Mouse (Mus musculus): ENCODE measurements around the gene Tdpoz2.
"Not testable (repeated sequence)": the region's sequence is repeated elsewhere in the genome, so short reads cannot be mapped to it uniquely, and the experiment has no call there.

Tdpoz2 gene

GRCm38 (mm10) chr3:93652586-93652985 is at the start of gene Tdpoz2:
TSS of gene Tdpoz2 (minus strand) at chr3:93652686.
- in situ Hi-C loops (cut with MboI; ENCODE audit: low sequenced_read_pairs): no loop called here

- in situ Hi-C loops (cut with MboI; ENCODE audit: low sequenced_read_pairs): not testable (repeated sequence)
These were observed 40.5 kb upstream of the Tdpoz2 start, which contains the start of gene Gm37596 for GRCm38 (mm10) chr3:93692970-93693369. TSS of gene Gm37596 (minus strand) at chr3:93693070.

GRCm38 (mm10) chr3:93676210-93676609 is 23.7 kb upstream of the Tdpoz2 start, which contains the start of gene Tdpoz1:
TSS of gene Tdpoz1 (minus strand) at chr3:93676310.
- in situ Hi-C loops (cut with MboI; ENCODE audit: low sequenced_read_pairs): not testable (repeated sequence)

DNA sequence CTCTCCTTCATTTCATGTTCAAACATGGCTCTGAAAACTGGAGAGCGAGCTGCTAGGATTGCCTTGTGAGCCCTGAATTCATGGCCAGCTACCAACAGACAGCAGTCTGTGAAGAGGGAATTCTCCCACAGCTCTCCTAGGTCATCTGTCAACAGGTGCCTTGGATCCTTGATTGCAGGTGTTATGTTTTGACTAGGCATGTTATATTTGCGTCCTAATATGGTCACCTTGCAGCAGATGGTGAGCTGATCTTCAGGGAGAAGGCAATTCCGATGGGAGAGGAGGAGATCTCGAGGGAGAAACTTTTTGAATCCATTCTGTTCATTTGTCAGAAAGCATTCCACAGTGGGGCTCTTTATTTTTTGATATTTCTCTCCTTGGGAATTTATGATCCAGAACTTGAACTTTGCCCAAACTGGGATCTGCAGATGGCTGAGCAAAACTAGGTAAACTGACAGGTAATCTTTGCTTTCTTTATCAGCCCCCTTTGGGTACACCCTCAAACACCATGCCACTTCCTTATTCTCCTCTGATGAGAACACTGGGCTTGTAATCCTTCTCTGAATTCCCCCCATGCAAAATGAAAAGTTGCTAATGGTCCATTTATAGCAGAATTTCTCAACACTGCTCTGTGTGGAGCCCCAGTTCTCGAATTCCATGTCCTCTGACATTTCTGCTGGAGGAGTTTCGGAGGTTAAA is 18.5 kb upstream of the Tdpoz2 start:
- in situ Hi-C loops (cut with MboI; ENCODE audit: low sequenced_read_pairs): not testable (repeated sequence)

- in situ Hi-C loops (cut with MboI; ENCODE audit: low sequenced_read_pairs): no loop called here
These were observed 1.8 kb upstream of the Tdpoz2 start for GRCm38 (mm10) chr3:93654260-93654659.

- in situ Hi-C loops (cut with MboI; ENCODE audit: low sequenced_read_pairs): not testable (repeated sequence)
These were observed 21.4 kb downstream of the Tdpoz2 start for GRCm38 (mm10) chr3:93630917-93631714.

DNA sequence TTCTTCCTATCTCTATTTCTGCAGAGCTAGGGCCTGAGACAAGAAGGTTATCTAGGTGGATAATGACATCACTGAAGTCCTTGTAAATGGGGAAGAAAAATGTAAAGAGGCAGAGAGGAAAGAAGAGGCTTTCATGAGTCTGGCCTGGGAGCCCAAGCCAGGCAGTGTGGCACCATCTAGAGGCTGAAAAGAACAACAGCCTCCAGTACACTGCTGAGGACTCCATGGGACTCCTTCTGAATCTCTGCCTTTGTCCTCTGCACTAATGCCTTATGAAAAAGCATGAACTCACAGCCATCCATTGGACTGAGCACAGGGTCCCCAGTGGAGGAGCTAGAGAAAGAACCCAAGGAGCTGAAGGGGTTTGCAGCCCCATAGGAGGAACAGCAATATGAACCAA is 43.5 kb downstream of the Tdpoz2 start:
- in situ Hi-C loops (cut with MboI; ENCODE audit: low sequenced_read_pairs): loop anchor here (10.0 to 25.0 kb wide), 2 partner anchors 64 to 247 kb away; no protein-coding TSS in a partner anchor

DNA sequence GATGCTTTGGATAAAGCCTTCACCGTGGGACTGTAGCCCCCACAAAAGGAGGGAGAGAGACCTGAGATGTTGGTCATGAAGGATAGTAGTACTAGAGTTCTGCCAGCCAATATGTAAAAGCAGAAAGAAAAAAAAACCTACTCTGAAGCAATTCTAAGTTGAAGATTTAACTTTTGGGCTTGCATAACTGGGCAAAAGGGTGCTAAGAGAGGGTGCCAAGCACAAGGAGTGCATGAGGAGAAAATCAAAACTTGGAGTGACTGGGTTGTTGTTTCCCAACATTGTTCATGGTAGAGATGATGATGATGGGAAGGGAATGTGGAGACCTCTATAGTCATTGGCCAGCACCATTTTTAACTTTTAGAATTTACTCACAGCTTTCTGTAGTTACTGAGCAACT is 50.6 kb downstream of the Tdpoz2 start:
- in situ Hi-C loops (cut with MboI; ENCODE audit: low sequenced_read_pairs): loop anchor here (10.0 to 25.0 kb wide), 2 partner anchors 57 to 240 kb away; no protein-coding TSS in a partner anchor
